Comparison of ENCODE assay signal across 7 mouse cellular contexts in the genomic region with DNA sequence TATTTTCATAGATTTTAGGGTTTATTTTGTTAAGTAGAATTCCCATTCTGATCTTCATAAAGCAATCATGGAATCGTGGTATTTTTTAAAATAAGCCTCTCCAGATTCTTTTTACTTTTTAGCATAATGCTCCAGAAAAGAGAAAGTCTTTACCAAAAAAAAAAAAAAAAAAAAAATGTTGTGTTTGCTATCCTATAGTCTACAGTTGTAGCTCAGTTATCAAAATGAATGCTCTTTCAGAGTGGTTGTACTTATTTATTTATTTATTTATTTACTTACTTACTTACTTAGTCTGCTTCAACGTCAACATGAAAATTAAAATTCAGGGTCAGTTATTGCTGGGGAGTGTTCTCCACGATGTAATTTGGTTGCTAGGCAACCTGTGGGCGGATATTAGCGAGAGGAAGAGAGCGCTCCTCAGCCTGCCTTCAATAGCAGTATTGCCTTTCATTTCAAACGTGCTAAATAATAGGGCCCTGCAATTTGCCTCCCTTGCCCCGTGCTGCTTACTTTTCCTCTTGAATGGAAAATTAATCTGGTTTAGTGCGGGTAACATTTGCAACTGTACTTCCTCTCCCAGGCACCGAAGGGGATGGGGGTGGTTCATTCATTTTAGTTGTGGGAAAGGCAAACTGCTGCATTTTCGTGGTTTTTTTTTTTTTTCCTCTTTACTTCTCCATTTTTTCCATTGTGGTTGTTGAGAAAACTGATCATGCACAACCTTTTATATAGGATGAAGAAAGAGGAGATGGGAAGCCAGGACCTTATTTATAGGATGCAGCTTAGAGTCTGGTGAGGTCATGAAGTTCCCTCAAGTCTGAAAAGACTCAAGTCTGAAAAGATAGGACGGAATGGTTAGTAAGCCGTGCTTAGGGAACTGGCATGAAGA. TPM values are rescaled to one million over a fixed set of nuclear protein-coding genes. Genes with fewer than 3 reads are reported as not detected.
DNase-seq lines count a peak whose midpoint lies in the region; ATAC-seq and TF ChIP-seq lines count a peak whose summit lies in the region.

No protein-coding gene starts in this region.

- H3K9ac ChIP-seq in limb, embryonic 13.5 days = 0 out of 2 replicates have a peak overlapping the region, but pooled peaks have one; percentile 31
- H3K9ac ChIP-seq in midbrain, embryonic 14.5 days (replicated peaks; ENCODE audit: low read length) = no peak overlapping the region
- H3K9ac ChIP-seq in stomach, embryonic 15.5 days = no peak overlapping the region

- H3K27ac ChIP-seq in kidney, adult 2 months (ENCODE audit: insufficient read depth, low read depth, low read length) = peak overlapping the region; percentile 90
- H3K27ac ChIP-seq in limb, embryonic 13.5 days = peak overlapping the region; percentile 84
- H3K27ac ChIP-seq in midbrain, embryonic 14.5 days (replicated peaks; ENCODE audit: low read depth, low read length) = peak overlapping the region; percentile 63
- peak overlapping the region; percentile 83 for H3K27ac ChIP-seq in stomach, embryonic 15.5 days

- H3K4me2 ChIP-seq in limb, embryonic 13.5 days (replicated peaks) = peak overlapping the region; percentile 61
- H3K4me2 ChIP-seq in midbrain, embryonic 14.5 days (ENCODE audit: low read length) = peak overlapping the region; percentile 49
- H3K4me2 ChIP-seq in stomach, embryonic 15.5 days = peak overlapping the region; percentile 49

- no peaks in the 10 kb centered on the region for H3K36me3 ChIP-seq in kidney, adult 2 months (ENCODE audit: control insufficient read depth, insufficient read depth, low read length)
- H3K36me3 ChIP-seq in limb, embryonic 13.5 days = no peaks in the 10 kb centered on the region
- H3K36me3 ChIP-seq in midbrain, embryonic 14.5 days (ENCODE audit: control insufficient read depth, insufficient read depth, low read length) = no peaks in the 10 kb centered on the region
- H3K36me3 ChIP-seq in stomach, embryonic 15.5 days = no peaks in the 10 kb centered on the region

- no peak for TF ChIP-seq POLR2A in kidney, adult 2 months (IDR thresholded peaks at IDR 0.05; ENCODE audit: low read depth, low read length)

- DNase-seq in Muller cell, postnatal 12 days (ENCODE audit: inconsistent ontology term) = peak; percentile 42
- peak; percentile 54 for DNase-seq in c-Kit-positive CD71-positive TER-119-negative erythroid progenitor cells, embryonic 14.5 days (ENCODE audit: low read depth)
- DNase-seq in frontal cortex, postnatal 36 days (ENCODE audit: low spot score in 2 of 2) = peak; percentile 39 to 47
- DNase-seq in kidney, adult 2 months = peak; percentile 38
- peak; percentile 88 for DNase-seq in midbrain, embryonic 14.5 days

- no peaks in the 10 kb centered on the region for H3K9me3 ChIP-seq in limb, embryonic 13.5 days
- no peaks in the 10 kb centered on the region for H3K9me3 ChIP-seq in midbrain, embryonic 14.5 days (ENCODE audit: control insufficient read depth, low read length)
- no peaks in the 10 kb centered on the region for H3K9me3 ChIP-seq in stomach, embryonic 15.5 days

- 22% methylated on average over 13 of the region's 13 CpGs for WGBS in kidney, adult 2 months
- 15% methylated on average over 13 of the region's 13 CpGs for WGBS in limb, embryonic 13.5 days
- 6% methylated on average over 13 of the region's 13 CpGs for WGBS in midbrain, embryonic 14.5 days
- 33% methylated on average over 13 of the region's 13 CpGs for WGBS in stomach, embryonic 15.5 days

- no peaks in the 10 kb centered on the region for H3K4me1 ChIP-seq in kidney, adult 2 months (ENCODE audit: control insufficient read depth, insufficient read depth, low read length)
- peaks cover 17% of the 10 kb centered on the region for H3K4me1 ChIP-seq in limb, embryonic 13.5 days
- H3K4me1 ChIP-seq in midbrain, embryonic 14.5 days (ENCODE audit: control insufficient read depth, insufficient read depth, low read length) = peaks cover 10% of the 10 kb centered on the region
- H3K4me1 ChIP-seq in stomach, embryonic 15.5 days = peaks cover 10% of the 10 kb centered on the region; the same call in 1 of the 2 replicates

- H3K27me3 ChIP-seq in kidney, adult 2 months (replicated peaks; ENCODE audit: control insufficient read depth, insufficient read depth, low read length) = no peaks in the 10 kb centered on the region
- no peaks in the 10 kb centered on the region for H3K27me3 ChIP-seq in limb, embryonic 13.5 days
- no peaks in the 10 kb centered on the region for H3K27me3 ChIP-seq in midbrain, embryonic 14.5 days (ENCODE audit: control insufficient read depth, insufficient read depth, low read length)
- no peaks in the 10 kb centered on the region for H3K27me3 ChIP-seq in stomach, embryonic 15.5 days (replicated peaks)

- H3K4me3 ChIP-seq in kidney, adult 2 months (ENCODE audit: insufficient read depth, low read depth, low read length) = peak overlapping the region; percentile 32; the same call in 1 of the 2 replicates
- peak overlapping the region; percentile 30 for H3K4me3 ChIP-seq in limb, embryonic 13.5 days
- H3K4me3 ChIP-seq in midbrain, embryonic 14.5 days (replicated peaks; ENCODE audit: low read depth, low read length) = peak overlapping the region; percentile 16
- H3K4me3 ChIP-seq in stomach, embryonic 15.5 days (replicated peaks) = peak overlapping the region; percentile 12; the same call in 1 of the 2 replicates

- peak; percentile 25; the same call in 1 of the 2 replicates for ATAC-seq in limb, embryonic 13.5 days (ENCODE audit: low FRiP score, low read depth)
- peak; percentile 74 for ATAC-seq in midbrain, embryonic 14.5 days (ENCODE audit: low FRiP score, low TSS enrichment)
- no peak for ATAC-seq in stomach, embryonic 15.5 days (ENCODE audit: insufficient read depth, low FRiP score, low read depth)

- no peak for TF ChIP-seq CTCF in kidney, adult 2 months (conservative IDR thresholded peaks at IDR 0.05; ENCODE audit: insufficient read depth, insufficient read length, low read depth, low read length)

RNA-seq across cellular contexts. Expression of a gene that starts 39.4 kb away (rescaled TPM):
- 3.2 and 4.3 TPM in 2 replicates for polyA plus RNA-seq in kidney, adult 2 months (2012; rRNA removed)
- polyA plus RNA-seq in limb, embryonic 13.5 days (2015; fragmentation: Nextera tagmentation; extraction: Ambion mirVana) = 3.7 and 3.9 TPM in 2 replicates
- polyA plus RNA-seq in midbrain, embryonic 14.5 days (2014; fragmentation: Nextera tagmentation; extraction: Ambion mirVana) = 10.8 and 14.1 TPM in 2 replicates
- polyA plus RNA-seq in stomach, embryonic 15.5 days (2015; fragmentation: Nextera tagmentation; extraction: Ambion mirVana) = 3.7 and 4.5 TPM in 2 replicates

Comparison
In these comparisons a context has a peak if more than half of its experiments do, and no peak if none do; other contexts are left out.
1. DNase-seq: peak in every context shown above with its lines; median percentile 88 in midbrain, embryonic 14.5 days; 54 in c-Kit-positive CD71-positive TER-119-negative erythroid progenitor cells, embryonic 14.5 days; 43 in frontal cortex, postnatal 36 days; 42 in Muller cell, postnatal 12 days; 38 in kidney, adult 2 months.